Mouse (Mus musculus) cerebral cortex, adult 2 months (tissue): ENCODE measurements around the gene H2al2a.

Source experiments
- WGBS: fragments of 180-500 bp; shearing (Covaris S2); methylation state at CpG from one replicate; pipeline ENCODE4 v1.1.7; 2018; 5-methylcytosine and 5-hydroxymethylcytosine counted together

The H2al2a gene

DNA sequence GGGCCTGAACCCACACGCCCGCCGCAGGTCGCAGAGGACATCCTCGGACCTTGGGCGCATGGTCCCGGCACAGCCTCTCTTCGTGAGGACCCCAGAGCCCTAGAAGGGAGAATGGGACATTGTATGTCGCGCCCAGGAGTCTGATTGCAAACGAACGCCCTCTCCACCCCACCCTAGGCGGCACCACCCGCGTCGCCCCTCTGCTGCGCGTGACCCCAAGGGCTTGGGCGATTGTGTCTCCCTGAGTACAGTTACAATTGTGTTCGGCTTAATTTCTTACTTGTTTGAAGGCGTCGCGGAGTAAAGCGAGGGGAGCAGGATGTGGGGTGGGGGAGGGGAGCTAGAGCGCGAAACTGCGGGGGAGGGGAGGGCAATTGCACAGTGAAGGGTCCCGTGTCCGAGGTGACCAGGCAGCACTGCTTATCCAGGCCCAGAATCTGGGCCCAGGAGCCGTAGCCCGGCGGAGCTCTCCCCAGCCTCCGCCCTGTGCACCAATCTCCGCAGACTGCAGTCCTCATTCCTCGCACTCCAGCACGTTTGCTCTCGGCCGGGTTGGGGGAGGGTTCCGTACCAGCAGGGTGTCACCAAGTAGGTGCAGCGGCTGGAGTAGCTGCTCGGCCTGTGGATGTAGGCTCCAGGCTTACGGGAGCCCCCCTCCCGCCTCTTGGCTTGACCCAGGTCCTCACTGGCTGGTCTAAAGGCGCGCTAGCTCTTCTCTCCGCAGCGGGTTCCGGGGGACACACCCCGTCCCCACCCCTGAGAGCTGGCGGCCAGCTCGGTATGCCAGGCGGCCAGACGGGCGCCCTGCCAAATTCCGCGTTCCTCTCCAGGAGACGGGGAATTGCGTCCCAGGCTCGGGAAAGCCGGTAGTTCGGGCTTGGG, 31.6 kb upstream of the H2al2a start:
- WGBS: under 1% methylated on average over 61 of the region's 61 CpGs

- WGBS: under 1% methylated on average over 44 of the region's 44 CpGs
Measured at GRCm38 (mm10) chr2:18027448-18028139, 30.8 kb upstream of the H2al2a start.

- 1% methylated on average over 44 of the region's 44 CpGs for WGBS
Measured at GRCm38 (mm10) chr2:18026116-18026947, 29.6 kb upstream of the H2al2a start.

GRCm38 (mm10) chr2:18025781-18026115, 29.0 kb upstream of the H2al2a start:
- WGBS: 11% methylated on average over 14 of the region's 14 CpGs

GRCm38 (mm10) chr2:18025116-18025515, 28.4 kb upstream of the H2al2a start:
- WGBS: 89% methylated on average over 5 of the region's 5 CpGs

DNA sequence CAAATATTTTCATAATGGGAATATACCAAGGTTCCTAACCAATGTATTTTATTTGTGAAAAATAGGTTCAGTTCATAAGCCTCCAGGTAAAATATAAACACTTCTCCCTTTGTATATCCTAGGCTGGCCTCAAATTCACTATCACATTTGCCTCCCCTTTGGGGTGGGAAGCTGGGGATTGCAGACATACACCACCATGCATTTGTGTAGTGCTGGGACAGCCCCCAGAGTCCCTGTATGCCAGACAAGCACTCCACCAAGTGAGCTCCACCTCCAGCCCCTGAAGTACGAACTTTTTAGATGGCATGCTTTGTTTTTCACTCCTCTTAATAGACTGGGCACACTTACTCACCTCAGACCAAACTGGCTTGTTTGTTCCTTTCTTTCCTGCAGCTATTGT, 26.1 kb upstream of the H2al2a start:
- WGBS: 75% methylated on average over 1 of the region's 1 CpGs

GRCm38 (mm10) chr2:18019122-18019521, 22.4 kb upstream of the H2al2a start:
- WGBS: 83% methylated on average over 1 of the region's 1 CpGs

- over 99% methylated on average over 6 of the region's 6 CpGs for WGBS
Measured at GRCm38 (mm10) chr2:18017321-18017720, 20.6 kb upstream of the H2al2a start.

DNA sequence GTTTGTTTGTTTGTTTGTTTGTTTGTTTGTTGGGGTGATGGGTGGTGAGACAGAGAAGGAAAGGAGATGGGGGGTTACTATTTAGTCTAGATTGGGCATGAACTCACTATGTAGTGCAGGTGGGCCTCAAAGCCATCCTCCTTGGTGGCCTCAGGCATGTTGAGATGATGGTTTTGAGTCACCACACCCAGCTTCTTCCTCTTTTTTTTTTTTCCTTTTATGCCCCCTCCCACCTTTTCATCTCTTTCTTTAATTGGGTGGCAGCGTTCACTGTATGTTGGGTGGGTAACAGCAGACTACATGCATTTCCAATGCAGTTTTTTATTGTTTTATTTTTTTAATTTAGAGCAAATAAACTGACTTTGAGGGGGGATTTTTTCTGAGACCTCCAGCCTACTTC, 19.9 kb upstream of the H2al2a start:
- 100% methylated on average over 1 of the region's 1 CpGs for WGBS

DNA sequence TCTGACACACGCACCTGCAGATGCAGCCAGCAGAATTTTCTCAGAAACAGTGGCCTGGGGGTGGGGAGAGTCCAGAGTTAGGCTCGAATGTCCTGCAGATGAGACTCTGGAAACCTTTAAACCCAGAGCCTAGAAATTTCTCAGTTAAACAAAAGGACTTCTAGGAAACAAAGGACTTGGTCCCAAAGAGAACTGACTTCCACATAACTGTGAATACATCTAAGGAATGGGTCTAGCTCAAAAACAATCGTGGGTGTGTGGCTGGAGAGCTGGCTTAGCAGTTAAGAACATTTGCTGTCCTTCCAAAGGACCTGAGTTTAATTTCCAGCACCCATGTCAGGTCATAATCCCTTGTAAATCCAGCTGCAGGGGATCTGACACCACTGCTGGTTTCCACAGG, 18.8 kb upstream of the H2al2a start:
- WGBS: 62% methylated on average over 3 of the region's 3 CpGs

- 92% methylated on average over 3 of the region's 3 CpGs for WGBS
Measured at GRCm38 (mm10) chr2:18012866-18013265, 16.1 kb upstream of the H2al2a start.

- 70% methylated on average over 6 of the region's 6 CpGs for WGBS
Measured at GRCm38 (mm10) chr2:18011226-18011625, 14.5 kb upstream of the H2al2a start.

- 24% methylated on average over 8 of the region's 8 CpGs for WGBS
Measured at GRCm38 (mm10) chr2:18005137-18005536, 8.4 kb upstream of the H2al2a start.

DNA sequence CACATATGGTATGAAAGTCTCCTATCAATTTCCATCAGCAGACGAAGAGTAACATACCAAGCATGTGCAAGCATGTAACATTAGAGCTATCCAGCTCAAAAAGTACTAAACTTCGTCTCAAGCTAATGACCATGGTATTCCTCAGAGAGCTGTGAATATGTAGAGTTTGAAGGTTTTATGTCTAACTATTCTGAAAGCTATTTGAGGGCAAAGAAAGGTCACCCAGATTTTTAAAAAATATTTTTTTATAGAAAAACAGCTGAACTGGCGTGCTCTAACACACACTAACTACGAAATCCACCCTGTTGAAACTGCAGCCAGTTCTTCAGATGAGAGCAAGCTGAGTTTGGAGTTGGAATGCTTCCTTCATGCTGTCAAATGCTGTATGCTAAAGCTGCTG, 7.5 kb upstream of the H2al2a start:
- 87% methylated on average over 4 of the region's 4 CpGs for WGBS

GRCm38 (mm10) chr2:18002306-18002705, 5.5 kb upstream of the H2al2a start:
- WGBS: 97% methylated on average over 3 of the region's 3 CpGs

- 84% methylated on average over 3 of the region's 3 CpGs for WGBS
Measured at GRCm38 (mm10) chr2:17989115-17989514, 7.6 kb downstream of the H2al2a start.

DNA sequence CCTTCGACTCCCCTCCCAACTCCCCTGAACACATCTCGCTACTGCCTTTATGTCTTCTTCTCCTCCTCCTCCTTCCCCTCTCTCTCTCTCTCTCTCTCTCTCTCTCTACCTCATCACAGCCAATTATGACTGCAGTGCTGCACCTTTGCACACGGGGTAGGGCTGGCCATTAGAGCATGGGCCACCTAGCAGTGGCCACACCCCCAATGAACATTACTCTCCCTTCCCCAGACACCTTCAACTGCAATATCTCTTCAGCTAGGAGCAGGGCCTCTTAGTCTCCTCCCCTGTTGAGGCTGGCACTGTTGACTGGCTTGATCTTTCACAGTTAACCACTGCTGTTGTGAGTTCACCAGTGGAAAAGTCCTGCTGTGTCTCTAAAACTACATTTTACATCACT, 10.1 kb downstream of the H2al2a start:
- WGBS: 85% methylated on average over 3 of the region's 3 CpGs

DNA sequence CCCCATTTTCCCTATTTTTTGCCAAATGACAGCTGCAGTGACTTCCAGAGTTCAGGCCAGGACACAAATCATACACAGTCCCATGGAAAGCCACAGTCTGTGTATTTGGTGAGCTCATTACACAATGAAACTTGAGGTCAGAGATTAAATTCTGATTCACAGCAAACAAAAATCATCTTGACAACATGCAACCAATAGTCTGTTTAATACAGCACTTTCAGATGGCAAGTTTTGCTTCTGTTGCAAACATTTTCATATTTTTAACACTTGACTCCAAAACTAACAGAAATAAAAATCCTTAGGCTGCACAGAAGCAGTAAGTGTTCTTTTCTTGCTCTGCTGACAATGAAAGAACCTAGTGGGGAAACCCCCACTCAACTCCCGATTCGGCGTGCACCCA, 12.0 kb downstream of the H2al2a start:
- 84% methylated on average over 3 of the region's 3 CpGs for WGBS

DNA sequence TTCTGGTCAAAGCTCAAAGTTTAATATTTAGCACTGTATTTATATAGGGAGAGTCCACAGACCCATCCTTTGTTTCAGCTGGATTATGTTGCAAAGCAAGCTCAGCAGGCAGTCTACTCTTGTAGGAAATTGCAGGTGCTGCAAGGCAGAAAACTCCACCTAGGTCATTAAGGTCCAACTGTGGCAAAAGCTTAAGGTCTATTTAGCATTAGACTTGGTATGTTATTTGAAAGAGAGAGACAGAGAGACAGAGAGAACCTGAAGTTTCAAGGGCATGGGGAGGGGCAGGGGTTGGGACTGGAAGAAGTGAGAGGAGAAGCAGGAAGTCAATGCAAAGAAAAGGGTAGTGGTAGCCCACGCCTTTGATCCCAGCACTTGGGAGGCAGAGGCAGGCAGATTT, 14.0 kb downstream of the H2al2a start:
- WGBS: 81% methylated on average over 1 of the region's 1 CpGs

DNA sequence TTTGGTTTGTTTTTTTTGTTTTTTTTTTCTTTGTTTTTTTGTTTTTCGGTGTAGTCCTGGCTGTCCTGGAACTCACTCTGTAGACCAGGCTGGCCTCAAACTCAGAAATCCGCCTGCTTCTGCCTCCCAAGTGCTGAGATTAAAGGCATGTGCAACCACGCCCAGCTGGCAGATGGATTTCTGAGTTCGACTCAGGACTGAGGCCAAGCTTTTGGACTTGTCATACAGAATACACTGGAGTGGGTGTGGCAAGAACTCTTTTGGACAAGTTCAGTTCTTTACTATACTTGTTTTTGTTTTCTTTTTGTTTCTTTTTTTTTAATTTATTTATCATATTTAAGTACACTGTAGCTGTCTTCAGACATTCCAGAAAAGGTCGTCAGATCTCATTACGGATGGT, 18.1 kb downstream of the H2al2a start:
- WGBS: 94% methylated on average over 6 of the region's 6 CpGs

DNA sequence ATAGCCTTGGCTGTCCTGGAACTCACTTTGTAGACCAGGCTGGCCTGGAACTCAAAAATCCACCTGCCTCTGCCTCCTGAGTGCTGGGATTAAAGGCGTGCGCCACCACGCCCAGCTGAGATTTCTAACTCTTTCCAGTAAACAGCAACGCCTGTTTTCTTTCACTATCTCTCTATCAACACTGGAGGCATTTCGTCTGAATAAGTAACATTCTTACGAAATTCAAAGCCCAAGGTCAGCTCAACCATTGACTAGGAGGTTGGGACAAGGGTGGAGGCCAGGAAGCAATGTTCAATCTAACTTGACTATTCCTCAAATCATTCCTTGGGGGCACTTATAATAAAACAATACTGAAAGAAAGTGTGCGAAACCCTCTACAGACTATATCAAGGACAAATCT, 18.5 kb downstream of the H2al2a start:
- 96% methylated on average over 7 of the region's 7 CpGs for WGBS

DNA sequence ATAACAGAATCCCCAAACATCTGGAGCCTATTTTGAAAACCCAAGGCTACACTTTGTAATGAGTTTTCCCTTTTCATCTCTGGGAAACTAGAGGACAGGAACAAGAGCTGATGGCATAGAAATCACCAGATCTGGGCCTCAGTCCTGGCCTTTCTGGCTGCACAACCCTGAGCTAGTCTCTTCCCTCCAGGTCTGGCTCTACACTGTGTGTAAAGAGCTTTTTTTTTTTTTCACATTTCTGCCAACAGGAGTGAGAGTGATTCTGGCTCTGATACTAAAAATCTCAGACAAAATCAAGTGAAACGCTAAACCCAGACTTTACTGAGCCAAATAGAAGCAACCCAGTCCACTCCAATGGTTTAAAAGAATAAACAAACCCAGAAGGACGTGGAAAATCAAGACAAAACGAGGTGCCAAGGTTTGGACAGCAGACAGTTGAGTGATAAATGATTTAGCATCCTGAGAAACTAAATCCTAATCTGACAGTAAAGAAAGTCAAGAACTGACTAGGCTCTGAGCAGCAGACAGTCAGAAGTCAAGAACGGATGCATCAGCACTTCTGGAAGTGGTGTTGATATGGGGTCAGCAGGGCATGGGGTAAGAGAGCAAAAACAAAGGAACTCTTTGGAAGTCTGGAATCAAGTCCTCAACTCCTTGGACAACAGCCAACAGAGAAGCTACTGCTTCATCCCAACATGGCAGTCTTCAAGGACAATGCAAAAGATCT, 21.0 kb downstream of the H2al2a start:
- 47% methylated on average over 4 of the region's 4 CpGs for WGBS
